Mouse (Mus musculus) myocyte (in vitro differentiated cells): ENCODE results near the gene Naglu. TPM values are rescaled to one million over a fixed set of nuclear protein-coding genes. Genes with fewer than 3 reads are reported as not detected.

Source experiments
- H3K27me3 ChIP-seq: one replicate; pipeline ENCODE4 v1.6.1; 2011; ENCODE audit not compliant: control insufficient read depth, insufficient read depth, insufficient read length
- H3K36me3 ChIP-seq: one replicate; pipeline ENCODE4 v1.6.1; 2011; ENCODE audit not compliant: control insufficient read depth, insufficient read depth
- H3K4me2 ChIP-seq: one replicate; pipeline ENCODE4 v1.6.1; 2011; ENCODE audit warnings: low read depth, control low read depth
- H3K4me3 ChIP-seq: one replicate; pipeline ENCODE4 v1.5.1; 2011; ENCODE audit warnings: mild to moderate bottlenecking, control low read depth, moderate library complexity
- H3K79me2 ChIP-seq: one replicate; pipeline ENCODE4 v1.6.1; 2011; ENCODE audit not compliant: control insufficient read depth, insufficient read depth
- H3ac ChIP-seq: one replicate; pipeline ENCODE4 v1.6.1; 2011; ENCODE audit not compliant: control insufficient read depth, insufficient read length
- CEBPB ChIP-seq: IDR thresholded peaks from 2 replicates; pipeline ENCODE4 v1.6.1; 2011; ENCODE audit warnings: mild to moderate bottlenecking, moderate library complexity; ENCODE audit not compliant: poor library complexity, insufficient read depth, severe bottlenecking
- E2F4 ChIP-seq: IDR thresholded peaks from one replicate; pipeline ENCODE4 v1.6.1; 2011; ENCODE audit warnings: mild to moderate bottlenecking, control low read depth, moderate library complexity; ENCODE audit not compliant: insufficient read depth
- MAX ChIP-seq: IDR thresholded peaks from one replicate; pipeline ENCODE4 v1.6.1; 2011; ENCODE audit warnings: low read depth, mild to moderate bottlenecking, control low read depth
- MYOD1 ChIP-seq, 3 experiments: IDR thresholded peaks; one replicate each; pipeline ENCODE4 v1.6.1; 2011; ENCODE audit warnings: control low read depth in 2 of 3, low read depth in 2 of 3, mild to moderate bottlenecking in 2 of 3, moderate library complexity in 1 of 3; ENCODE audit not compliant: insufficient read length in 2 of 3, control insufficient read depth in 1 of 3
- MYOG ChIP-seq, 3 experiments: IDR thresholded peaks; one replicate each; pipeline ENCODE4 v1.6.1; 2011; ENCODE audit warnings: control low read depth in 2 of 3, low read depth in 2 of 3, mild to moderate bottlenecking in 2 of 3; ENCODE audit not compliant: insufficient read length in 2 of 3, control insufficient read depth in 1 of 3, insufficient read depth in 1 of 3
- POLR2A ChIP-seq: IDR thresholded peaks from one replicate; pipeline ENCODE4 v1.6.1; 2011; ENCODE audit warnings: low read depth, mild to moderate bottlenecking, control low read depth, moderate library complexity; ENCODE audit not compliant: insufficient read length
- POLR2AphosphoS2 ChIP-seq: IDR thresholded peaks from one replicate; pipeline ENCODE4 v1.6.1; 2011; ENCODE audit warnings: low read depth, control low read depth; ENCODE audit not compliant: insufficient read length
- REST ChIP-seq: IDR thresholded peaks from one replicate; pipeline ENCODE4 v1.6.1; 2011; ENCODE audit warnings: mild to moderate bottlenecking, control low read depth, moderate library complexity; ENCODE audit not compliant: insufficient read depth, insufficient read length
- SRF ChIP-seq: IDR thresholded peaks from one replicate; pipeline ENCODE4 v1.6.1; 2011; ENCODE audit warnings: low read depth; ENCODE audit not compliant: control insufficient read depth, insufficient read length
- TCF12 ChIP-seq: IDR thresholded peaks from one replicate; pipeline ENCODE4 v1.6.1; 2011; ENCODE audit warnings: mild to moderate bottlenecking, control low read depth; ENCODE audit not compliant: poor library complexity, insufficient read depth, severe bottlenecking
- TCF3 ChIP-seq: IDR thresholded peaks from one replicate; pipeline ENCODE4 v1.6.1; 2011; ENCODE audit warnings: low read depth, control low read depth; ENCODE audit not compliant: insufficient read length
- USF1 ChIP-seq: IDR thresholded peaks from one replicate; pipeline ENCODE4 v1.6.1; 2011; ENCODE audit warnings: low read depth, mild to moderate bottlenecking, control low read depth, moderate library complexity
- polyA plus RNA-seq: library from polyadenylated mRNA; unstranded; fragments of >200 nt; fragmentation: generic; extraction: Trizol; gene quantifications from one replicate; pipeline ENCODE4 v1.2.1, GENCODE M21; 2012; ENCODE audit warnings: missing spikeins

Naglu gene
- polyA plus RNA-seq, 1 experiment: 19.8 TPM

GRCm38 (mm10) chr11:101034614-101035327 is 35.0 kb upstream of the Naglu start:
- Histone ChIP-seq H3K79me2 (no peaks in the 10 kb centered on the region), H3K4me2 (no peak overlapping the region), H3K4me3 (no peak overlapping the region), H3ac (no peak overlapping the region), H3K27me3 (no peaks in the 10 kb centered on the region), H3K36me3 (peaks cover 37% of the 10 kb centered on the region)
- TF ChIP-seq E2F4 (no peak), MYOD1 (IDR thresholded peaks at IDR 0.05; ENCODE audit: control insufficient read depth in 1 of 3, insufficient read length in 2 of 3, low read depth in 2 of 3) (no peak), POLR2A (no peak), CEBPB (no peak), SRF (no peak), USF1 (no peak), TCF3 (no peak), POLR2AphosphoS2 (no peak), MYOG (IDR thresholded peaks at IDR 0.05; ENCODE audit: control insufficient read depth in 1 of 3, insufficient read depth in 1 of 3, insufficient read length in 2 of 3, low read depth in 2 of 3) (no peak), MAX (no peak), REST (no peak)

GRCm38 (mm10) chr11:101035328-101035695 is 34.5 kb upstream of the Naglu start:
- H3K4me3 ChIP-seq: no peak overlapping the region
- peaks cover 42% of the 10 kb centered on the region for H3K36me3 ChIP-seq
- TF ChIP-seq POLR2AphosphoS2: no peak
- no peak for TF ChIP-seq E2F4
- H3K27me3 ChIP-seq: no peaks in the 10 kb centered on the region
- no peak overlapping the region for H3ac ChIP-seq
- H3K79me2 ChIP-seq: no peaks in the 10 kb centered on the region
- no peak overlapping the region for H3K4me2 ChIP-seq

GRCm38 (mm10) chr11:101037795-101038194 is 32.0 kb upstream of the Naglu start:
- Histone ChIP-seq H3K4me2 (no peak overlapping the region), H3K4me3 (no peak overlapping the region), H3ac (no peak overlapping the region), H3K79me2 (no peaks in the 10 kb centered on the region), H3K27me3 (no peaks in the 10 kb centered on the region), H3K36me3 (peaks cover 63% of the 10 kb centered on the region)
- TF ChIP-seq USF1 (no peak), REST (no peak), SRF (no peak), MAX (no peak), MYOD1 (IDR thresholded peaks at IDR 0.05; ENCODE audit: control insufficient read depth in 1 of 3, insufficient read length in 2 of 3, low read depth in 2 of 3) (no peak), MYOG (IDR thresholded peaks at IDR 0.05; ENCODE audit: control insufficient read depth in 1 of 3, insufficient read depth in 1 of 3, insufficient read length in 2 of 3, low read depth in 2 of 3) (no peak), POLR2AphosphoS2 (no peak), TCF3 (no peak), POLR2A (no peak), CEBPB (no peak), TCF12 (no peak), E2F4 (no peak)

DNA sequence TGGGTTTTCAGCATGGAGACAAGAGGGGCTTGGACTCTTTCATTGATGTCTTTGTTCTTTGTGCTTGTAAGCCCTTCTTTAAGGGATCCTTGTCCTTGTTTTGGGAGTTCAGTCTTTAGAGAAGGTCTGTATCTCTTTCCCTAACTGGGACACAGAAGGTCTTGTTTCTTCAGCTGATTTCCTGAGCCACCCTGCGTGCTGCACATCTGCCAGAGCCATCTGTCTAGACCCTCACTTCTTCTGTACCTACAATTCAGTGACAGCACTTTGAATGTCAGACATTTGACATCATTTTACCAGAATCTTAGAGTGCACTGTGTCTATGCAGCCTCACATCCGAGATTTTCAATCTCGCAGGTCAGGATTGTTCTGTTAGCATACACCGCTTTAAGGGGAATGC is 24.0 kb upstream of the Naglu start:
- no peak for TF ChIP-seq POLR2A
- no peak overlapping the region for H3K4me2 ChIP-seq
- H3K36me3 ChIP-seq: peaks cover 60% of the 10 kb centered on the region
- H3K4me3 ChIP-seq: no peak overlapping the region
- H3ac ChIP-seq: no peak overlapping the region
- H3K79me2 ChIP-seq: no peaks in the 10 kb centered on the region
- no peaks in the 10 kb centered on the region for H3K27me3 ChIP-seq

DNA sequence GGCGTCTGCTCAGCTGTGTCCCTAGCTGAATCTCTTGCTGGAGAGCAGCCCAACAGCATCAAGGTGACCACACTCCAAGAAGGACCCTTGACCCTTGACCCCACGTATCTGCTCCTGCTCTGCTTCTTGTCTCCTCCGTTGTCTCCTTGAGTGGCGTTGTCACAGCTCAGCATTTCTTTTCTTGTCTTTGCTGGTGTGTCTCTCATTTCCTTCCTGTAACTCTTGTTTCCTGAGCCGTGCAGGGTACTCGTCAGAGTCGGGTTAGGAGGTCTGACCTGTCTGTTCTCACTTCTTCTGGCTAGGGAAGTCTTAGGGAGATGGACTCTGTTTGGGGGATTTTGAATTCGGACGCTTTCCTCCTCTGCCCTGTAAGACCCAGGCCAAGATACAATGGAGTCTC is 23.4 kb upstream of the Naglu start:
- no peak overlapping the region for H3K4me3 ChIP-seq
- no peaks in the 10 kb centered on the region for H3K79me2 ChIP-seq
- H3K4me2 ChIP-seq: no peak overlapping the region
- no peak overlapping the region for H3ac ChIP-seq
- H3K36me3 ChIP-seq: peaks cover 54% of the 10 kb centered on the region
- H3K27me3 ChIP-seq: no peaks in the 10 kb centered on the region
- no peak for TF ChIP-seq REST
- no peak for TF ChIP-seq MYOD1 (IDR thresholded peaks at IDR 0.05; ENCODE audit: control insufficient read depth in 1 of 3, insufficient read length in 2 of 3, low read depth in 2 of 3)
- no peak for TF ChIP-seq CEBPB
- TF ChIP-seq SRF: no peak
- no peak for TF ChIP-seq TCF3
- TF ChIP-seq TCF12: no peak
- no peak for TF ChIP-seq POLR2A
- TF ChIP-seq MAX: no peak
- TF ChIP-seq MYOG (IDR thresholded peaks at IDR 0.05; ENCODE audit: control insufficient read depth in 1 of 3, insufficient read depth in 1 of 3, insufficient read length in 2 of 3, low read depth in 2 of 3): no peak
- no peak for TF ChIP-seq POLR2AphosphoS2
- no peak for TF ChIP-seq E2F4
- no peak for TF ChIP-seq USF1
